In genomic region chr11:115337350-115337749, GRCm38 (mm10) we compare ENCODE assay signal across 20 mouse cellular contexts. TPM values are rescaled to one million over a fixed set of nuclear protein-coding genes. Genes with fewer than 3 reads are reported as not detected.
"Had no signal": no experiment of that assay in that cellular context is flagged by ENCODE, and none has a peak within 500 bp of the region (broad histone marks: within the 10 kb centered on the region; RNA-seq: fewer than 3 reads in every experiment).

No protein-coding gene starts in this region.

- H3K4me3 ChIP-seq: limb, embryonic 12.5 days; limb, embryonic 15.5 days; midbrain, embryonic 12.5 days; midbrain, embryonic 15.5 days; neural tube, embryonic 13.5 days had no signal

- ATAC-seq: liver, postnatal 0 days; lung, postnatal 0 days; midbrain, embryonic 15.5 days had no signal

- DNase-seq: kidney, postnatal 14 days; left cerebral cortex, postnatal 4 days; liver, postnatal 0 days; lung, embryonic 14.5 days; retina, postnatal 1 day; right cerebral cortex, postnatal 25 days; thymus, adult 18-20 months; thymus, postnatal 36 days had no signal

- H3K9ac ChIP-seq: limb, embryonic 12.5 days; limb, embryonic 15.5 days; liver, embryonic 14.5 days; liver, postnatal 0 days; lung, embryonic 14.5 days; midbrain, embryonic 12.5 days; midbrain, embryonic 15.5 days; neural tube, embryonic 13.5 days had no signal

- H3K36me3 ChIP-seq: limb, embryonic 12.5 days; limb, embryonic 15.5 days; midbrain, embryonic 12.5 days; midbrain, embryonic 15.5 days; neural tube, embryonic 13.5 days had no signal

- H3K27ac ChIP-seq: limb, embryonic 12.5 days; limb, embryonic 15.5 days; liver, embryonic 14.5 days; macrophage; midbrain, embryonic 12.5 days; midbrain, embryonic 15.5 days; neural tube, embryonic 13.5 days had no signal

- H3K9me3 ChIP-seq: limb, embryonic 12.5 days; limb, embryonic 15.5 days; midbrain, embryonic 12.5 days; midbrain, embryonic 15.5 days; neural tube, embryonic 13.5 days had no signal

- H3K4me2 ChIP-seq: limb, embryonic 12.5 days; limb, embryonic 15.5 days; liver, embryonic 11.5 days; lung, embryonic 14.5 days; midbrain, embryonic 12.5 days; midbrain, embryonic 15.5 days; neural tube, embryonic 13.5 days had no signal

RNA-seq across cellular contexts. Expression of gene Otop3, which starts 2.8 kb away (rescaled TPM):
- polyA plus RNA-seq: limb, embryonic 12.5 days; liver, embryonic 11.5 days; liver, embryonic 14.5 days; liver, postnatal 0 days; lung, embryonic 14.5 days; lung, postnatal 0 days; macrophage; spleen, adult 2 months; urinary bladder, adult 2 months had no signal

RNA-seq across cellular contexts. Expression of gene Ush1g, which starts 15.5 kb away (rescaled TPM):
- polyA plus RNA-seq: limb, embryonic 12.5 days; lung, embryonic 14.5 days; lung, postnatal 0 days; macrophage; urinary bladder, adult 2 months had no signal

RNA-seq across cellular contexts. Expression of gene Hid1, which starts 30.2 kb away (rescaled TPM):
- polyA plus RNA-seq: macrophage had no signal

RNA-seq across cellular contexts. Expression of gene Otop2, which starts 30.4 kb away (rescaled TPM):
- polyA plus RNA-seq: intestine, embryonic 14.5 days; limb, embryonic 12.5 days; liver, embryonic 11.5 days; liver, embryonic 14.5 days; liver, postnatal 0 days; lung, embryonic 14.5 days; lung, postnatal 0 days; macrophage; midbrain, embryonic 12.5 days; midbrain, embryonic 15.5 days; neural tube, embryonic 13.5 days; spleen, adult 2 months; urinary bladder, adult 2 months had no signal
